Mouse (Mus musculus) embryonic facial prominence, embryonic 12.5 days (tissue): Measurements from ENCODE around the gene Rpl27. TPM values are rescaled to one million over a fixed set of nuclear protein-coding genes. Genes with fewer than 3 reads are reported as not detected.

Source experiments
- ATAC-seq: fragments of 200-750 bp; cut with Nextera tagmentation; 2 replicates; pipeline ENCODE4 v1.8.0; 2017; ENCODE audit not compliant: insufficient number of reproducible peaks, insufficient read depth, low FRiP score, low TSS enrichment
- H3K27ac ChIP-seq: fragments of 300-500 bp; sonication (generic); 2 replicates; pipeline ENCODE4 v1.5.1; 2016; ENCODE audit warnings: mild to moderate bottlenecking
- H3K27me3 ChIP-seq: fragments of 300-500 bp; sonication (generic); 2 replicates; pipeline ENCODE4 v1.6.1; 2016; ENCODE audit warnings: mild to moderate bottlenecking, moderate library complexity
- H3K36me3 ChIP-seq: fragments of 300-500 bp; sonication (generic); 2 replicates; pipeline ENCODE4 v1.6.1; 2016; ENCODE audit warnings: mild to moderate bottlenecking
- H3K4me1 ChIP-seq: fragments of 300-500 bp; sonication (generic); 2 replicates; pipeline ENCODE4 v1.6.1; 2016
- H3K4me2 ChIP-seq: fragments of 300-500 bp; sonication (generic); replicated peaks from 2 replicates; pipeline ENCODE4 v1.6.1; 2016; ENCODE audit warnings: mild to moderate bottlenecking, moderate library complexity
- H3K4me3 ChIP-seq: fragments of 300-500 bp; sonication (generic); 2 replicates; pipeline ENCODE4 v1.5.1; 2016; ENCODE audit warnings: mild to moderate bottlenecking
- H3K9ac ChIP-seq: fragments of 300-500 bp; sonication (generic); 2 replicates; pipeline ENCODE4 v1.6.1; 2016; ENCODE audit warnings: mild to moderate bottlenecking, moderate library complexity
- H3K9me3 ChIP-seq: fragments of 300-500 bp; sonication (generic); 2 replicates; pipeline ENCODE4 v1.6.1; 2016; ENCODE audit warnings: mild to moderate bottlenecking, moderate library complexity
- WGBS: fragments of 180-500 bp; shearing (Covaris S2); methylation state at CpG from one replicate; pipeline ENCODE4 v1.1.7; 2016; 5-methylcytosine and 5-hydroxymethylcytosine counted together
- microRNA-seq: library from miRNA; unstranded; fragments of <30 nt; microRNA quantifications from one replicate; pipeline ENCODE4, GENCODE M21; 2017
- polyA plus RNA-seq: library from polyadenylated mRNA; unstranded; fragments of >200 nt; fragmentation: Nextera tagmentation; extraction: Ambion mirVana; gene quantifications from 2 replicates; pipeline ENCODE4 v1.2.1, GENCODE M21; 2016

Rpl27 gene
- polyA plus RNA-seq, 1 experiment from 2014 or later, result 361 TPM

- Histone ChIP-seq H3K27me3 (no peaks in the 10 kb centered on the region), H3K4me2 (no peak overlapping the region), H3K36me3 (peaks cover 15% of the 10 kb centered on the region; the same call in 1 of the 2 replicates), H3K27ac (no peak overlapping the region), H3K4me3 (no peak overlapping the region), H3K4me1 (no peaks in the 10 kb centered on the region), H3K9me3 (no peaks in the 10 kb centered on the region), H3K9ac (no peak overlapping the region)
- no peak for ATAC-seq
- 87% methylated on average over 7 of the region's 7 CpGs for WGBS
These were observed 42.7 kb downstream of the Rpl27 start for GRCm38 (mm10) chr11:101484814-101485213.

- peak overlapping the region; percentile 17; the same call in 1 of the 2 replicates for H3K27ac ChIP-seq
- H3K4me3 ChIP-seq, result no peak overlapping the region
- H3K4me2 ChIP-seq, result no peak overlapping the region
- no peaks in the 10 kb centered on the region for H3K27me3 ChIP-seq
- H3K9me3 ChIP-seq, result no peaks in the 10 kb centered on the region
- 63% methylated on average over 6 of the region's 6 CpGs for WGBS
- H3K9ac ChIP-seq, result no peak overlapping the region
- H3K4me1 ChIP-seq, result no peaks in the 10 kb centered on the region
- no peak for ATAC-seq
- peaks cover 16% of the 10 kb centered on the region; the same call in 1 of the 2 replicates for H3K36me3 ChIP-seq
These were observed 43.5 kb downstream of the Rpl27 start for GRCm38 (mm10) chr11:101485509-101486028.

- no peaks in the 10 kb centered on the region for H3K27me3 ChIP-seq
- no peaks in the 10 kb centered on the region for H3K9me3 ChIP-seq
- no peaks in the 10 kb centered on the region for H3K4me1 ChIP-seq
- no peak overlapping the region for H3K4me3 ChIP-seq
- no peak for ATAC-seq
- no peak overlapping the region for H3K4me2 ChIP-seq
- no peak overlapping the region; the same call in 1 of the 2 replicates for H3K9ac ChIP-seq
- no peak overlapping the region for H3K27ac ChIP-seq
- peaks cover 16% of the 10 kb centered on the region; the same call in 1 of the 2 replicates for H3K36me3 ChIP-seq
- WGBS, result 79% methylated on average over 6 of the region's 6 CpGs
These were observed 44.0 kb downstream of the Rpl27 start for GRCm38 (mm10) chr11:101486126-101486525.

Small RNAs within 50 kb of the gene (microRNA-seq; reads per million reads assigned to microRNA genes)
- not detected for gene Mir6929

Other genes with a start within 250 kb of the Rpl27 start
- 15.6 and 17.3 TPM in 2 replicates for gene Ezh1, start 215.8 kb upstream of the Rpl27 start, polyA plus RNA-seq
- 80.2 and 86.9 TPM in 2 replicates for gene Ramp2, start 196.3 kb upstream of the Rpl27 start, polyA plus RNA-seq
- gene Vps25, start 188.6 kb upstream of the Rpl27 start, polyA plus RNA-seq, result 93.6 and 99.3 TPM in 2 replicates
- gene Wnk4, start 181.7 kb upstream of the Rpl27 start, polyA plus RNA-seq, result 7.7 and 8.0 TPM in 2 replicates
- 1.4 and 2.0 TPM in 2 replicates for gene Cntd1, start 163.3 kb upstream of the Rpl27 start, polyA plus RNA-seq
- 201 and 209 TPM in 2 replicates for gene Coa3, start 163.2 kb upstream of the Rpl27 start, polyA plus RNA-seq
- gene Becn1, start 140.0 kb upstream of the Rpl27 start, polyA plus RNA-seq, result 131 and 137 TPM in 2 replicates
- gene Psme3, start 126.1 kb upstream of the Rpl27 start, polyA plus RNA-seq, result 163 and 172 TPM in 2 replicates
- 1.8 and 2.4 TPM in 2 replicates for gene Aoc2, start 117.2 kb upstream of the Rpl27 start, polyA plus RNA-seq
- 0.04 TPM in 1 of 2 replicates, not detected in the other for gene Aoc3, start 111.7 kb upstream of the Rpl27 start, polyA plus RNA-seq
- not detected in 2 replicates for gene G6pc, start 74.7 kb upstream of the Rpl27 start, polyA plus RNA-seq
- 86.3 and 86.5 TPM in 2 replicates for gene Aarsd1, start 24.7 kb upstream of the Rpl27 start, polyA plus RNA-seq
- gene Gm27029, start 17.5 kb upstream of the Rpl27 start, polyA plus RNA-seq, result 9.6 and 9.9 TPM in 2 replicates
- gene Rundc1, start 17.2 kb upstream of the Rpl27 start, polyA plus RNA-seq, result 22.5 and 23.0 TPM in 2 replicates
- gene Ptges3l, start 17.0 kb upstream of the Rpl27 start, polyA plus RNA-seq, result 7.4 and 9.1 TPM in 2 replicates
- 5.9 and 6.1 TPM in 2 replicates for gene Ifi35, start 6.1 kb downstream of the Rpl27 start, polyA plus RNA-seq
- gene Rnd2, start 22.7 kb downstream of the Rpl27 start, polyA plus RNA-seq, result 15.2 and 17.2 TPM in 2 replicates
- 32.2 and 35.4 TPM in 2 replicates for gene Vat1, start 23.9 kb downstream of the Rpl27 start, polyA plus RNA-seq
- gene Brca1, start 109.7 kb downstream of the Rpl27 start, polyA plus RNA-seq, result 16.6 and 19.3 TPM in 2 replicates
- gene Nbr1, start 109.9 kb downstream of the Rpl27 start, polyA plus RNA-seq, result 80.8 and 85.0 TPM in 2 replicates
- gene Tmem106a, start 139.9 kb downstream of the Rpl27 start, polyA plus RNA-seq, result 2.4 and 2.9 TPM in 2 replicates
- not detected in 2 replicates for gene Gm11634, start 157.0 kb downstream of the Rpl27 start, polyA plus RNA-seq
- 44.1 and 51.1 TPM in 2 replicates for gene Rdm1, start 184.9 kb downstream of the Rpl27 start, polyA plus RNA-seq
- 3.9 and 5.2 TPM in 2 replicates for gene Arl4d, start 223.2 kb downstream of the Rpl27 start, polyA plus RNA-seq